Mouse (Mus musculus): ENCODE results near the gene Myo3b.
"Not testable (repeated sequence)": the region's sequence is repeated elsewhere in the genome, so short reads cannot be mapped to it uniquely, and the experiment has no call there.

Myo3b gene

GRCm38 (mm10) chr2:70195418-70196248 is 156.7 kb downstream of the Myo3b start:
- no peak for DNase-seq (ENCODE audit: low spot score)

- no peak for DNase-seq (ENCODE audit: low spot score)
Observed at GRCm38 (mm10) chr2:70201796-70202555, 163.1 kb downstream of the Myo3b start.

- no peak for DNase-seq (ENCODE audit: low spot score)
Observed at GRCm38 (mm10) chr2:70202578-70203167, 163.7 kb downstream of the Myo3b start.

- no peak for DNase-seq (ENCODE audit: low spot score)
Observed at GRCm38 (mm10) chr2:70208411-70208810, 169.5 kb downstream of the Myo3b start.

GRCm38 (mm10) chr2:70209790-70210189 is 170.9 kb downstream of the Myo3b start:
- DNase-seq (ENCODE audit: low spot score), result no peak

GRCm38 (mm10) chr2:70210427-70211332 is 171.8 kb downstream of the Myo3b start:
- DNase-seq (ENCODE audit: low spot score), result no peak

GRCm38 (mm10) chr2:70214401-70214800 is 175.5 kb downstream of the Myo3b start:
- no peak for DNase-seq (ENCODE audit: low spot score)

- DNase-seq (ENCODE audit: low spot score), result no peak
Observed at GRCm38 (mm10) chr2:70217800-70218199, 178.9 kb downstream of the Myo3b start.

GRCm38 (mm10) chr2:70218469-70218868 is 179.5 kb downstream of the Myo3b start:
- DNase-seq (ENCODE audit: low spot score), result no peak

GRCm38 (mm10) chr2:70226679-70227078 is 187.8 kb downstream of the Myo3b start:
- DNase-seq (ENCODE audit: low spot score), result no peak

- DNase-seq (ENCODE audit: low spot score), result not testable (repeated sequence)
Observed at GRCm38 (mm10) chr2:70234450-70234849, 195.5 kb downstream of the Myo3b start.

GRCm38 (mm10) chr2:70245981-70246380 is 207.1 kb downstream of the Myo3b start:
- DNase-seq (ENCODE audit: low spot score), result no peak

- DNase-seq (ENCODE audit: low spot score), result no peak
Observed at GRCm38 (mm10) chr2:70248616-70249015, 209.7 kb downstream of the Myo3b start.

- no peak for DNase-seq (ENCODE audit: low spot score)
Observed at GRCm38 (mm10) chr2:70249872-70250271, 210.9 kb downstream of the Myo3b start.

GRCm38 (mm10) chr2:70251256-70251655 is 212.3 kb downstream of the Myo3b start:
- DNase-seq (ENCODE audit: low spot score), result no peak

- peak; percentile 12 for DNase-seq (ENCODE audit: low spot score)
Observed at GRCm38 (mm10) chr2:70259357-70260000, 220.6 kb downstream of the Myo3b start.

- no peak for DNase-seq (ENCODE audit: low spot score)
Observed at GRCm38 (mm10) chr2:70260646-70261195, 221.8 kb downstream of the Myo3b start.

- DNase-seq (ENCODE audit: low spot score), result no peak
Observed at GRCm38 (mm10) chr2:70261703-70262564, 223.0 kb downstream of the Myo3b start.

GRCm38 (mm10) chr2:70262565-70263082 is 223.7 kb downstream of the Myo3b start:
- DNase-seq (ENCODE audit: low spot score), result no peak
